Mouse (Mus musculus) mammary gland, adult 2 months (tissue): ENCODE results near the gene Rdh1. TPM values are rescaled to one million over a fixed set of nuclear protein-coding genes. Genes with fewer than 3 reads are reported as not detected.

Experiments
- polyA plus RNA-seq: library from polyadenylated mRNA; depleted of rRNA; stranded (reverse); fragments of >200 nt; gene quantifications from 2 replicates; pipeline ENCODE4 v1.2.3, GENCODE M21; 2012; ENCODE audit warnings: low replicate concordance; rRNA removed

Rdh1 gene
- polyA plus RNA-seq: 0.08 and 0.27 TPM in 2 replicates

GRCm38 (mm10) chr10:127759181-127760110, at the start of gene Rdh1, which contains the start of gene Rdh16f1:
Gene Rdh1 (plus strand): TSS chr10:127759721.
Gene Rdh16f1 (plus strand): TSS chr10:127759787.

GRCm38 (mm10) chr10:127724178-127724577, 35.3 kb upstream of the Rdh1 start, which contains the start of gene Tac2:
Gene Tac2 (plus strand): TSS chr10:127724478.

GRCm38 (mm10) chr10:127739083-127739660, 20.3 kb upstream of the Rdh1 start, which contains the start of gene Zbtb39:
Gene Zbtb39 (plus strand): TSS chr10:127739538.

GRCm38 (mm10) chr10:127751548-127751947, 8.0 kb upstream of the Rdh1 start, which contains the start of gene Gpr182:
Gene Gpr182 (minus strand): TSS chr10:127751732.

GRCm38 (mm10) chr10:127776011-127776410, 16.5 kb downstream of the Rdh1 start, which contains the start of gene Rdh9:
Gene Rdh9 (plus strand): TSS chr10:127776386.

GRCm38 (mm10) chr10:127800891-127801290, 41.4 kb downstream of the Rdh1 start, which contains the start of gene Rdh16:
Gene Rdh16 (plus strand): TSS chr10:127801152.

Other genes starting within 250 kb of the Rdh1 start
- gene Ndufa4l2, start 244.8 kb upstream of the Rdh1 start, polyA plus RNA-seq: 35.3 and 42.8 TPM in 2 replicates
- 66.4 and 84.1 TPM in 2 replicates for gene Shmt2, start 237.3 kb upstream of the Rdh1 start, polyA plus RNA-seq
- 0.07 and 0.23 TPM in 2 replicates for gene Nxph4, start 225.2 kb upstream of the Rdh1 start, polyA plus RNA-seq
- gene Lrp1, start 138.6 kb upstream of the Rdh1 start, polyA plus RNA-seq: 145 and 233 TPM in 2 replicates
- 105 and 131 TPM in 2 replicates for gene Stat6, start 116.7 kb upstream of the Rdh1 start, polyA plus RNA-seq
- 2.1 and 4.4 TPM in 2 replicates for gene Nemp1, start 92.8 kb upstream of the Rdh1 start, polyA plus RNA-seq
- 25.9 and 51.9 TPM in 2 replicates for gene Nab2, start 91.2 kb upstream of the Rdh1 start, polyA plus RNA-seq
- gene Myo1a, start 54.6 kb upstream of the Rdh1 start, polyA plus RNA-seq: 0.23 and 0.26 TPM in 2 replicates
- not detected in 2 replicates for gene Tac2, start 35.2 kb upstream of the Rdh1 start, polyA plus RNA-seq
- 5.9 and 7.3 TPM in 2 replicates for gene Zbtb39, start 20.2 kb upstream of the Rdh1 start, polyA plus RNA-seq
- 14.4 and 16.8 TPM in 2 replicates for gene Gpr182, start 8.0 kb upstream of the Rdh1 start, polyA plus RNA-seq
- gene Rdh16f1, start 66 bp downstream of the Rdh1 start, polyA plus RNA-seq: 0.12 and 0.85 TPM in 2 replicates
- gene Rdh9, start 16.7 kb downstream of the Rdh1 start, polyA plus RNA-seq: 0.37 TPM in 1 of 2 replicates, not detected in the other
- gene Rdh16, start 41.4 kb downstream of the Rdh1 start, polyA plus RNA-seq: 0.13 TPM in 2 replicates
- gene Rdh19, start 90.2 kb downstream of the Rdh1 start, polyA plus RNA-seq: not detected in 2 replicates
- gene Rdh16f2, start 106.8 kb downstream of the Rdh1 start, polyA plus RNA-seq: 0.10 TPM in 1 of 2 replicates, not detected in the other
- 1.9 TPM in 1 of 2 replicates, not detected in the other for gene Rdh7, start 129.1 kb downstream of the Rdh1 start, polyA plus RNA-seq
- gene Sdr9c7, start 138.8 kb downstream of the Rdh1 start, polyA plus RNA-seq: 0.07 and 0.30 TPM in 2 replicates
- gene Hsd17b6, start 247.9 kb downstream of the Rdh1 start, polyA plus RNA-seq: 0.48 TPM in 1 of 2 replicates, not detected in the other